Mouse (Mus musculus) olfactory bulb, adult 2 months (tissue): Measurements from ENCODE around the gene Slc39a2. TPM values are rescaled to one million over a fixed set of nuclear protein-coding genes. Genes with fewer than 3 reads are reported as not detected.
"Not testable (repeated sequence)": the region's sequence is repeated elsewhere in the genome, so short reads cannot be mapped to it uniquely, and the experiment has no call there.

Experiments
- H3K27ac ChIP-seq: fragments of 200-500 bp; 2 replicates; pipeline ENCODE4 v1.5.1; 2012; ENCODE audit warnings: low read depth, low read length; ENCODE audit not compliant: insufficient read depth
- H3K4me1 ChIP-seq: fragments of 200-500 bp; 2 replicates; pipeline ENCODE4 v1.6.1; 2012; ENCODE audit warnings: low read length; ENCODE audit not compliant: control insufficient read depth, insufficient read depth
- H3K4me3 ChIP-seq: fragments of 200-500 bp; 2 replicates; pipeline ENCODE4 v1.5.1; 2012; ENCODE audit warnings: mild to moderate bottlenecking, low read depth, low read length, moderate library complexity; ENCODE audit not compliant: insufficient read depth
- CTCF ChIP-seq: fragments of 200-500 bp; IDR thresholded peaks from 2 replicates; pipeline ENCODE4 v1.5.1; 2012; ENCODE audit warnings: low read depth, mild to moderate bottlenecking, low read length, moderate library complexity; ENCODE audit not compliant: insufficient read depth
- POLR2A ChIP-seq: fragments of 200-500 bp; IDR thresholded peaks from 2 replicates; pipeline ENCODE4 v1.6.1; 2012; ENCODE audit warnings: mild to moderate bottlenecking, low read depth, low read length, moderate library complexity; ENCODE audit not compliant: insufficient read depth
- WGBS: fragments of 180-500 bp; shearing (Covaris S2); methylation state at CpG from one replicate; pipeline ENCODE4 v1.1.7; 2018; 5-methylcytosine and 5-hydroxymethylcytosine counted together
- polyA plus RNA-seq: library from polyadenylated mRNA; stranded (reverse); fragments of >200 nt; gene quantifications from 2 replicates; pipeline ENCODE4 v1.2.4, GENCODE M21; 2012; ENCODE audit warnings: low replicate concordance; ENCODE audit not compliant: missing spikeins, insufficient read depth, insufficient read length

Gene Slc39a2
- polyA plus RNA-seq, result not detected in 2 replicates

DNA sequence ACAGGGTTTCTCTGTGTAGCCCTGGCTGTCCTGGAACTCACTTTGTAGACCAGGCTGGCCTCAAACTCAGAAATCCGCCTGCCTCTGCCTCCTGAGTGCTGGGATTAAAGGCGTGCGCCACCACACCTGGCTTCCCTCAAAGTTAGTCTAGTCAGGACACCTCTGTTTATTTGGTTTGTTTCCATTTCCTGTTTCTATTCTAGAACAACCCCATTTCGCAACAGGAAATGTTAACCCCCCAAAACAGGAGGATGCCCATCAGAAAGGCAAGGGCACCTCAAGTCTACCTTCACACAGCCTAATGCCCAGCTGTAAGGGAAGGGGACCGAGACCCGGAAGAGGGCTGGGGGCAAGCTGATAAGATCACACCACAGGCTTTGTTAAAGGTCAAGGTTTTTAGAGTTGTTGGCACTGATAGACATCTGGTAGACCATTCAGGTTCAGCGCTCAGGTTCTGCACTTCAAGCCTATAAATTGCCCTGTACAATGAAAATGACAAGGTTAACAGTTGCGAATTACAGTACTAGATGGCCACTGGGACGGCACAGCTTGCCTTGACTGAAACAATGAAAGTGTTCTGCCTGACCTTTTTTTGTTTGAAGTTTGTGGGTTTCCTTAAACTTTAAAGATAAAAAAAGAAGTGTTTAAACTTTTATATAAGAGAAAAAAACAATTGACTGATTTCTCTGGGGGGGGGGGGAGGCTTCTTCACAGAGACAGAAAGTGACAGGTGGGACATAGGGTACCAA, at the start of gene Slc39a2:
Gene Slc39a2, plus strand, starts transcription at position 699 of the 749 bp plus-strand sequence.
- 91% methylated on average over 9 of the region's 9 CpGs for WGBS
- peaks cover 4% of the 10 kb centered on the region; the same call in 1 of the 2 replicates for H3K4me1 ChIP-seq
- H3K4me3 ChIP-seq, result no peak within 1 kb of the TSS
- H3K27ac ChIP-seq, result no peak within 1 kb of the TSS
- TF ChIP-seq POLR2A (no peak), CTCF (no peak)

DNA sequence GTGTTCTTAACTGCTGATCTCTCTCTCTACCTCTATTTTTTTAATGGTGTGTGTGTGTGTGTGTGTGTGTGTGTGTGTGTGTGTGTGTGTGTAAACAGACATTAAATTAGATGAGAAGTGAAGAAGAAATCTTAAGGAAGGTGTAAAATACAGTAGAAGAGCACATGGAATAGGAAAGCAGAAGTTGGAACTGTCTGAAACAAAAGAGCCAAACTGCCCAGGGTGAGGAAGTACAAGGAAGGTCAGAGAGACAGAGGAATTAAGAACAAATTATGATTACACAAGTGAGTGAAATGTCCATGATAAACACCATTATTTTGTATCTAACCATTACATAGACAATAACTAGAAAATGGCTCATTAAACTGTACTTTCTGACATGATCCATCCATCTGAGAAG, 48.8 kb upstream of the Slc39a2 start:
- Histone ChIP-seq H3K4me1 (no peaks in the 10 kb centered on the region), H3K27ac (no peak overlapping the region), H3K4me3 (no peak overlapping the region)
- no peak for TF ChIP-seq CTCF
- no peak for TF ChIP-seq POLR2A

DNA sequence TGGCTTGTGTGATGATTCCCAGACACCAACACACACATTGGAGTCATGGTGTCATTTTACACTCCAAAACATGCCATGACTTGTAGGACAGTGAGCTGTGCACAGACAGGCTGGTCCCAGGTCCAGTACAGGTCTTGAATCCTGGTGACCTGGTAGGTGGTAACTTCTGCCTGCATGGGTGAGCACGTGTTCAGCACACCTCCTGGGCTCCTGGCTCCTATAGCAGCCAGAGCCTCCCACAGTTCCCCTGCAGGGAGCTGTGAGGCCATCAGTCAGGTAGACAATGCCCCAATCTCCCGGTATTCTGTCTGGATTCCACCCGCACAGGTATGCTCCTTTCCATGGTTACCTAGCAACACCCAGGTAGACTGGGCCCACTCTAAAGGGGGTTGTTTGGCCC, 46.1 kb upstream of the Slc39a2 start:
- H3K27ac ChIP-seq, result no peak overlapping the region
- no peaks in the 10 kb centered on the region for H3K4me1 ChIP-seq
- WGBS, result 65% methylated on average over 3 of the region's 3 CpGs
- TF ChIP-seq CTCF (no peak), POLR2A (no peak)
- no peak overlapping the region for H3K4me3 ChIP-seq

DNA sequence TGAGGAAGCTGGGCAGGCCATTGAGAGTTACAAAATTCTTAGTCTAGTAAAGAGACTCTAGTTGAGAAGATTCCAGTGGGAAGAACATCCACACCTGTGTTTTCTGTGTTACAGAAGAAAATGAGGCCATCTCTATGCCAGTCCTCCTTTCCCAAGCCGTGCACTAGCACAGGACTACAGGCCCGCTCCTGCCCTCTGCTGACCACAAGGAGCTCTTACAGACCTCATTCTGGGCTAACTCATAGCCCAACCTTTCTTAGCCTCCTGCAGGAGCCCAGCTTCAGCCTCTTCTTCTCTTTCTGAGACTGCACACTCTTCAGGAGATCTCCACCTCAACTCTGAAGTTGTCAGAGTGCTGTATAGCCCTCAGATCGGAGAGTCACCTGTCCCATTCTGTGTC, 41.7 kb upstream of the Slc39a2 start:
- not testable (repeated sequence) for H3K4me3 ChIP-seq, H3K27ac ChIP-seq, H3K4me1 ChIP-seq
- WGBS, result 49% methylated on average over 3 of the region's 3 CpGs

DNA sequence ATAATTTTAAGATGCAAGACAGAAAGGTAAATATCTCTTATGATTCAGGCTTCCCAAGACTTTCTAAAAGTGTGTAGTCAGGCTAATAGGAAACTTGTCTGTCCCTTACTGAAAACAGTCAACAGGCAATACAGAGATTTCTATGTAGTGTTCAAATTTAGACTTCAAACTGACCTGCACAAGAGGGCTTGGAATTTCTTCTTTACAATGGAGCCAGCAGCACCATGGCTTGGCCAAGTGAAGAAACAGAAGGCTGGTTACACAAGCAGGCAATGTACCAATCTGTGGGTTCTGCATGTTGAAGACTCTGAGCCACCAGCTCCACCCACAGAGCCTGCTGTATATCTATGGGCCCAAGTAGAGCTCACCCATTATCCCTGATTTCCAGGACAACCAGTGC, 39.3 kb upstream of the Slc39a2 start, which contains the start of gene Ear6:
Gene Ear6, plus strand, starts transcription at position 301 of the 400 bp plus-strand sequence.
- no peak for TF ChIP-seq CTCF
- no peak for TF ChIP-seq POLR2A
- H3K4me3 ChIP-seq, result no peak within 1 kb of the TSS
- H3K4me1 ChIP-seq, result no peaks in the 10 kb centered on the region
- no peak within 1 kb of the TSS for H3K27ac ChIP-seq

DNA sequence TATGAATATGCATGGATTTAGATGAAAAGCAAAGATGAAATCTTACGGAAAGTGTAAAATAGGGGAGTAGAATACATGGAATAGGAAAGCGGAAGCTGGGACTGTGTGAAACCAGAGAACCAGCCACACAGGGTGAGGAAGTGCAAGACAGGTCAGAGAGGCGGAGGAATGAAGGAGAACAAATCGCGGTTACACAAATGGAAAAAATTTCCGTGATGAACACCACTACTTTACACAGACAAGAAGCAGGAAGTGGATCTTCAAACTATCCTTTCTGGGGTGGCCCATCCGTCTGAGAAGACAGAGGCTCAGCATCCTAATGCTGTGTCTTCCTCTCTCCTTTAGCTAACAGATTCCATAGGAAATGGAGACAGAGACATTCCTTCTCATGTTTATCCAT, 37.4 kb upstream of the Slc39a2 start:
- 83% methylated on average over 7 of the region's 7 CpGs for whole genome bisulfite sequencing
- H3K27ac ChIP-seq, H3K4me1 ChIP-seq, H3K4me3 ChIP-seq: not testable (repeated sequence)

DNA sequence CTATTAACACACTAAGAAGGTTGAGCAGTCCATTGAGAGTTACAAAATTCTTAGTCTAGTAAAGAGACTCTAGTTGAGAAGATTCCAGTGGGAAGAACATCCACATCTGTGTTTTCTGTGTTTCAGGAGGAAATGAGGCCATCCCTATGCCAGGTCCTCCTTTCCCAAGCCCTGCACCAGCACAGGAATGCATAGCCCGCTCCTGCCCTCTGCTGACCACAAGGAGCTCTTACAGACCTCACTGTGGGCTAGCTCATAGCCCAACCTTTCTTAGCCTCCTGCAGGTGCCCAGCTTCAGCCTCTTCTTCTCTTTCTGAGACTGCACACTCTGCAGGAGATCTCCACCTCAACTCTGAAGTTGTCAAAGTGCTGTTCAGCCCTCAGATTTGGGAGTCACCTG, 29.1 kb upstream of the Slc39a2 start:
- H3K4me3 ChIP-seq, H3K27ac ChIP-seq, H3K4me1 ChIP-seq: not testable (repeated sequence)
- WGBS, result 20% methylated on average over 1 of the region's 1 CpGs

DNA sequence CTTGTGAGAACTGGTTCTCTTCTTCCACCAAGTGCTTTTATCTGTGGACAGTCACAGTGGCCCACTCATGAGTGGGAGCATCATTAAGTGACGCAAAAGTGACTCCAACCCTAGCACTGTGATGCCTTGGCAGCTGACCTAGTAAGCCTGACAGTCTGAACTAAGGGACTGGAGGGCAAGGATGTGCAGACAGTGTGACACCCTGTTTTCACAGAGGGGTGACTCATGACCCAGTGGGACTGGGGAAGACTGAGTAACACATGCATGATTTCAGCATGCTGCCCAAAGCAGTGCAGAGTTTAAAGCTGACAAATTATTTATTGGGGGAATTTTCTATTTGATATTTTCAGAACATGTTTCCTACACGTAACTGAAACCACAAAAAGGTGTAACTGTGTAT, 21.9 kb upstream of the Slc39a2 start:
- Histone ChIP-seq H3K27ac (no peak overlapping the region), H3K4me3 (no peak overlapping the region), H3K4me1 (no peaks in the 10 kb centered on the region)
- 70% methylated on average over 2 of the region's 2 CpGs for WGBS
- TF ChIP-seq POLR2A, result no peak
- TF ChIP-seq CTCF, result no peak

DNA sequence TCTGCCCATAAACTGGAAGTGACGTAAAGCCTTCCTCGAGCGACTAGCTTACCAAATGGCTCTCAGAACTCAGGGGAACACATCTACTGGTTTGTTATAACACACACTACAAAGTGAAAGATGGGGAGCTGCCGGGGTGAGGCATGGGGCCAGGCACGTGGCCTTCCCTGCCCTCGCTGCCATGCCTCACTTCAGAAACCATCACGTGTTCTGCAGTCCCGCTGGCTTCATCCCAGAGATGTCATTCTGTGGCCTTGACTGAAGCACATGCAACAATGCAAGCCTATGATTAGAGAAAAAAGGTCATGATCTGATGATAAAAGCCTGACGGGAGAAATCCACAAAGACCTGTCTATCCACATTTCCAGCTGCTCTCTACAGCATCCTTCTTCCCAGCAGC, 20.9 kb upstream of the Slc39a2 start:
- Histone ChIP-seq H3K27ac (no peak overlapping the region), H3K4me3 (no peak overlapping the region), H3K4me1 (no peaks in the 10 kb centered on the region)
- no peak for TF ChIP-seq POLR2A
- TF ChIP-seq CTCF, result no peak
- WGBS, result 61% methylated on average over 9 of the region's 9 CpGs

DNA sequence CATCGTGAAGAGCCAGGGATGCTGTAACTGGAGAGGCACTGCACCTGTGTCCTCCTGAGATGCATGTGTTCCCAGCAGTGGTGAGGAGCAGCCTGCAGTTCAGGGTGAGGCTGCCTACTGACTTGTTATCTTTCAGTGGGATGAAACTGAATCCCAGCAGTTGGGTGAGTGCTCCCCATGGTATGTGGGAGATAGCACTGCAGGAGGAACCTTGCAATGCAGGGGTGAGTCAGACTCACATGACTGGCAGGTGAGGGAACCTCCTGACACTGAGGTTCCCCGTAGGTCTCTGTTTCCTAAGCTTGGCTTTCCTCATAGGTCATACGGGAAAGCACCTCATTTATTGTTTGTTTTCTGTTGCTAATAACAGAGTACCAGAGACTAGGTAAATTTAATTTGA, 15.2 kb upstream of the Slc39a2 start:
- no peak overlapping the region for H3K27ac ChIP-seq
- no peak overlapping the region for H3K4me3 ChIP-seq
- TF ChIP-seq POLR2A (no peak), CTCF (no peak)
- WGBS, result 90% methylated on average over 3 of the region's 3 CpGs
- no peaks in the 10 kb centered on the region for H3K4me1 ChIP-seq
